8 mouse cellular contexts compared by ENCODE assay signal in the genomic region with DNA sequence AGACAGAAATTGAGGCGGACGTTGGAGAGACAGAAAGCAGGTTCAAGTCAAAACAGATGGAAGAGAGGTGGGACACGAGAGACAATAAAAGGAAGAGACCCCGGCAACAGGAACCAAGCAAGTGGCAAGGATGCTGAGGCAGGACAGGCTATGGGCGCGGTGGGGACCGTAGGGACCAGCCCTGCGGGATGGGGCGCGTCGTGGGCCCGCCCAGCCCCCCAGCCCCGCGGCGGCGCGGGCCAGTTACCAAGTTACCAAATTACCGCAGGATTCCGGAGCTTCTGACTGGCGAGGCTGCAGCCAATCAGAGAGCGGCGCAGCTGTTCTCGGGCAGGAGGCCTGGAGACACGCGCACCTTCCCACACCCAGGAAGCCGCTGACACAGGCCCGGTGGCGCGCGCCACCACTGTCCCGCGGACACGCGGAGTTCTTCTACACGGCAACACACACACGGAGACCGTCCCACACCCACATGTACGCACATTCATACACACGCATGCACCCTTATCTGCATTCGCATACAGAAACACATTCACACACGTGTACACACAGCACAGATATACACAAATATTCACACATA. TPM values are rescaled to one million over a fixed set of nuclear protein-coding genes. Genes with fewer than 3 reads are reported as not detected.
DNase-seq lines count a peak whose midpoint lies in the region; ATAC-seq lines count a peak whose summit lies in the region.

No protein-coding gene starts in this region.

- peaks cover 46% of the 10 kb centered on the region for H3K4me1 ChIP-seq in hindbrain, embryonic 10.5 days (replicated peaks)

- H3K36me3 ChIP-seq in hindbrain, embryonic 10.5 days = no peaks in the 10 kb centered on the region

- H3K4me3 ChIP-seq in hindbrain, embryonic 10.5 days = peak overlapping the region; percentile 61

- H3K27ac ChIP-seq in hindbrain, embryonic 10.5 days = peak overlapping the region; percentile 90

- WGBS in hindbrain, embryonic 10.5 days = 2% methylated on average over 41 of the region's 41 CpGs

- H3K9me3 ChIP-seq in hindbrain, embryonic 10.5 days = no peaks in the 10 kb centered on the region

- peak; percentile 75 for ATAC-seq in frontal cortex, adult (ENCODE audit: low TSS enrichment)

- peak; percentile 90 for DNase-seq in NIH3T3 (ENCODE audit: low read depth)
- peak; percentile 85 for DNase-seq in cerebellum, adult 9-10 months
- DNase-seq in hindbrain, embryonic 10.5 days (ENCODE audit: low spot score) = peak; percentile 79
- DNase-seq in layer of hippocampus, adult 9-11 months = peak; percentile 89
- peak; percentile 81 for DNase-seq in lung, postnatal 14 days
- DNase-seq in retina, embryonic 14.5 days (ENCODE audit: low spot score) = peak; percentile 77
- DNase-seq in thymus, postnatal 36 days = peak; percentile 81 to 90

- peaks cover 12% of the 10 kb centered on the region for H3K27me3 ChIP-seq in hindbrain, embryonic 10.5 days (ENCODE audit: insufficient read depth, poor library complexity, severe bottlenecking)

RNA-seq across cellular contexts. Expression of gene Ccdc9, which starts 8.8 kb away (rescaled TPM):
- polyA plus RNA-seq in hindbrain, embryonic 10.5 days (2016; fragmentation: Nextera tagmentation; extraction: Ambion mirVana) = 32.2 and 37.4 TPM in 2 replicates

RNA-seq across cellular contexts. Expression of gene Bbc3, which starts 12.8 kb away (rescaled TPM):
- polyA plus RNA-seq in hindbrain, embryonic 10.5 days (2016; fragmentation: Nextera tagmentation; extraction: Ambion mirVana) = 17.6 and 19.1 TPM in 2 replicates

RNA-seq across cellular contexts. Expression of gene Inafm1, which starts 22.0 kb away (rescaled TPM):
- polyA plus RNA-seq in hindbrain, embryonic 10.5 days (2016; fragmentation: Nextera tagmentation; extraction: Ambion mirVana) = 7.7 and 13.0 TPM in 2 replicates

RNA-seq across cellular contexts. Expression of gene C5ar1, which starts 36.1 kb away (rescaled TPM):
- polyA plus RNA-seq in hindbrain, embryonic 10.5 days (2016; fragmentation: Nextera tagmentation; extraction: Ambion mirVana) = 0.96 and 0.97 TPM in 2 replicates

RNA-seq across cellular contexts. Expression of gene C5ar2, which starts 51.5 kb away (rescaled TPM):
- polyA plus RNA-seq in hindbrain, embryonic 10.5 days (2016; fragmentation: Nextera tagmentation; extraction: Ambion mirVana) = 0.05 TPM in 1 of 2 replicates, not detected in the other

Comparison
In these comparisons a context has a peak if more than half of its experiments do, and no peak if none do; other contexts are left out.
1. Peak in every context shown above with its lines: DNase-seq, ATAC-seq, H3K4me3 ChIP-seq and H3K27ac ChIP-seq.